Comparison of ENCODE assay signal across 8 mouse cellular contexts in genomic region chr19:57361939-57362307, GRCm38 (mm10). TPM values are rescaled to one million over a fixed set of nuclear protein-coding genes. Genes with fewer than 3 reads are reported as not detected.
DNase-seq lines count a peak whose midpoint lies in the region; ATAC-seq and TF ChIP-seq lines count a peak whose summit lies in the region.

No protein-coding gene starts in this region.

- WGBS in liver, embryonic 12.5 days (ENCODE audit: insufficient replicate concordance) = 9% methylated on average over 3 of the region's 3 CpGs

- H3K36me3 ChIP-seq in testis, adult 2 months (ENCODE audit: control insufficient read depth, insufficient read depth, low read length) = no peaks in the 10 kb centered on the region
- H3K36me3 ChIP-seq in liver, embryonic 12.5 days = 0 out of 2 replicates have a peak, but pooled peaks cover 1% of the 10 kb centered on the region

- H3K27me3 ChIP-seq in testis, adult 2 months (ENCODE audit: control insufficient read depth, insufficient read depth, low read length) = no peaks in the 10 kb centered on the region
- H3K27me3 ChIP-seq in liver, embryonic 12.5 days (replicated peaks) = no peaks in the 10 kb centered on the region

- no peaks in the 10 kb centered on the region for H3K9me3 ChIP-seq in liver, embryonic 12.5 days (replicated peaks)

- peak; percentile 33 for DNase-seq in embryo, embryonic 10.5 days (ENCODE audit: low spot score)
- no peak for DNase-seq in embryo, embryonic 10 days (ENCODE audit: low spot score)
- DNase-seq in testis, postnatal 14 days (ENCODE audit: low spot score) = no peak
- DNase-seq in adrenal gland, postnatal 14 days = no peak
- DNase-seq in thymus, postnatal 4 days = no peak
- DNase-seq in left cerebral cortex, adult 8-10 months (ENCODE audit: low spot score in 2 of 2) = no peak

- no peak for TF ChIP-seq POLR2A in testis, adult 2 months (IDR thresholded peaks at IDR 0.05; ENCODE audit: control insufficient read depth, low read depth, low read length)

- no peak for TF ChIP-seq CTCF in testis, adult 2 months (IDR thresholded peaks at IDR 0.05; ENCODE audit: control insufficient read depth, insufficient read depth, insufficient replicate concordance, low read depth, low read length)

- H3K27ac ChIP-seq in testis, adult 2 months (ENCODE audit: control insufficient read depth, insufficient read depth, low read depth, low read length) = peak overlapping the region; percentile 84; the same call in 1 of the 2 replicates
- H3K27ac ChIP-seq in liver, embryonic 12.5 days = peak overlapping the region; percentile 96

- peak overlapping the region; percentile 99 for H3K9ac ChIP-seq in liver, embryonic 12.5 days

- H3K4me3 ChIP-seq in testis, adult 2 months (ENCODE audit: control insufficient read depth, low read depth, low read length) = peak overlapping the region; percentile 86
- H3K4me3 ChIP-seq in liver, embryonic 12.5 days = peak overlapping the region; percentile 95

- no peak for ATAC-seq in liver, embryonic 12.5 days

- H3K4me2 ChIP-seq in liver, embryonic 12.5 days = peak overlapping the region; percentile 83

- H3K4me1 ChIP-seq in testis, adult 2 months (ENCODE audit: control insufficient read depth, insufficient read depth, low read length) = peaks cover 25% of the 10 kb centered on the region
- peaks cover 81% of the 10 kb centered on the region for H3K4me1 ChIP-seq in liver, embryonic 12.5 days

RNA-seq across cellular contexts. Expression of gene Fam160b1, which starts 1.4 kb away (rescaled TPM):
- 12.3 and 13.7 TPM in 2 replicates for polyA plus RNA-seq in testis, adult 2 months (2012; rRNA removed)
- polyA plus RNA-seq in liver, embryonic 12.5 days (2016; fragmentation: Nextera tagmentation; extraction: Ambion mirVana) = 9.2 and 9.5 TPM in 2 replicates
- 21.3 and 24.4 TPM in 2 replicates for total RNA-seq in adrenal gland, postnatal 14 days (2021)
- 10 to 100 TPM; 23.6 to 24.7 (median 24.1) TPM for total RNA-seq in left cerebral cortex, adult 8-10 months (2022)

RNA-seq across cellular contexts. Expression of gene Ablim1, which starts 47.2 kb away (rescaled TPM):
- polyA plus RNA-seq in testis, adult 2 months (2012; rRNA removed) = 3.0 and 4.1 TPM in 2 replicates
- 6.1 and 7.8 TPM in 2 replicates for polyA plus RNA-seq in liver, embryonic 12.5 days (2016; fragmentation: Nextera tagmentation; extraction: Ambion mirVana)
- total RNA-seq in adrenal gland, postnatal 14 days (2021) = 68.8 and 95.8 TPM in 2 replicates
- total RNA-seq in left cerebral cortex, adult 8-10 months (2022) = 100 to 1,000 TPM; 103 to 121 (median 110) TPM
